Mouse (Mus musculus): ENCODE measurements around the gene Cnmd.

Gene Cnmd

DNA sequence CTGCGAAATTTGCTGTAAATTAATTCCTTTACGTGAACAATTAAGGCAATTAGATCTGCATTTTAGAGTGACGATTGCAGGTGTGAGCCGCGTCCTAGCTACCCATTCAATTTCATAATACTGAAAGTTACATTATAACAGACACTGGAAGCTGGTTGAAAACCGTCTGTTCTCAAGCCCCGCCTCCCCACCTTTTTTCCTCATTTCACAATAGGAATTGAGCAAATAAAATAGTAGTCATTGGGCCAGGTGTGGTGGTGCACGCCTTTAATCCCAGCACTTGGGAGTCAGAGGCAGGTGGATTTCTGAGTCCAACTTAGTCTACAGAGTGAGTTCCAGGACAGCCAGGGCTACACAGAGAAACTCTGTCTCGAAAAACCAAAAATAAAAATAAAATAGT is 19.9 kb downstream of the Cnmd start:
- DNase-seq = no peak

DNA sequence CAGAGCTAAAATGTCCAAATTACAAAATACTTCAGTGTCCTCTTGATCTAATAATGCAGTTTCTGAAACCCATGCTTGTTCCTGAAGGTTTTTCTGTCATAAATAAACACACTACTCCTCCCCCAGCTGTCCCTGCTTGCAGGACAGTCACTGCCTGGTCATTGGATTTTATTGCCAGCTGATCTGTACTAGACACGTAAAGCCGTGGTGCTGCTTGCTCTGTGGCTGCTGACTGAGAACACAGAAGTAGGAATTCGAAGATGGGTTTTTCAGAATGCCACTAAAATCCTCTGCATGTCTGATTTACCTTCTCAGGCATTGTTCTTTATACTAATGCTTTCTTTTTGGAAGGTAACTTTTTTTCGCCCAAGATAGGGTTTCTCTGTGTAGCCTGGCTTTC is 25.2 kb downstream of the Cnmd start:
- no peak for DNase-seq

GRCm38 (mm10) chr14:79633196-79633595 is 28.8 kb downstream of the Cnmd start:
- no peak for DNase-seq

- DNase-seq = no peak
Observed at GRCm38 (mm10) chr14:79632330-79632729, 29.6 kb downstream of the Cnmd start.

- no peak for DNase-seq
Observed at GRCm38 (mm10) chr14:79621143-79621542, 40.8 kb downstream of the Cnmd start.

DNA sequence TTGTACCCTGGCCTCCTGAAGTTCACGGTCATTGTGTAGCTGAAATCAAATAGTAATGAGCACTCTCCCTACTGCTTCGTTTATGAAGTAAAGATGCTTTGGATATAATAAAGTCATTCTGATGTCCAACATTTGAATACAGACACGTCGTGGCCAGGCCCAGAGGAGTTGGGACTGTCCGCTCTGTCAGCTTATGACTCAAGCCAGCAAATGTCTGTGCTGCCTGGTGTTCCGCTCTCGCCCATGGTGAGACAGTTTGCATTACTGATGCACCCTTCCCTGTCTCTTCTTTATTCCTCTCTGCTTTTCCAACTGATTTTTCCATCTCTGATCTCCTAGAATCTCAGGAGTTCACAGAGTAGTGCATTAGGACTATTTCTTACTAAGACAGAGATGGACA is 42.2 kb downstream of the Cnmd start:
- no peak for DNase-seq

- no peak for DNase-seq
Observed at GRCm38 (mm10) chr14:79617121-79617828, 44.7 kb downstream of the Cnmd start.

- no peak for DNase-seq
Observed at GRCm38 (mm10) chr14:79608286-79608685, 53.7 kb downstream of the Cnmd start.

- DNase-seq = no peak
Observed at GRCm38 (mm10) chr14:79607352-79607751, 54.6 kb downstream of the Cnmd start.

- no peak for DNase-seq
Observed at GRCm38 (mm10) chr14:79606867-79607266, 55.1 kb downstream of the Cnmd start.

GRCm38 (mm10) chr14:79606392-79606791 is 55.6 kb downstream of the Cnmd start:
- no peak for DNase-seq

GRCm38 (mm10) chr14:79605881-79606280 is 56.1 kb downstream of the Cnmd start:
- DNase-seq = no peak

DNA sequence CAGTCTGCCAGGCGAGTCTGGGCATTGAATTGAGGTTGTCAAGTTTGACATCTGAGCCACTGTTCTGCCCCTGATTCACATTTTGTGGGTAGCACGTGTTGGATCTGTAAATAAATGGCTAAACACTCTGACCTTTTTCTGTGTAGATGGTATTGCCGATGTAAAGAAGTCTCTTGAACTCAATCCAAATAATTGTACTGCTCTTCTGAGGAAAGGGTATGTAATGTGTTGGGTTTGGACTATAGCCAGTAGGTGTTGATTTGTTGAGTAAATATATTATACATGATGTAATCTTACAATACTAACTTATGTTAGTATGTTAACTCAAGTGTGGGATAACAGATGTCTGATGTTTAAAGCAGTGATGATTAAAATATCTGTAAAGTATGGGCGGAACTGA is 65.4 kb downstream of the Cnmd start:
- DNase-seq = no peak

- DNase-seq = no peak
Observed at GRCm38 (mm10) chr14:79594069-79594468, 67.9 kb downstream of the Cnmd start.

GRCm38 (mm10) chr14:79591611-79592010 is 70.4 kb downstream of the Cnmd start:
- no peak for DNase-seq

DNA sequence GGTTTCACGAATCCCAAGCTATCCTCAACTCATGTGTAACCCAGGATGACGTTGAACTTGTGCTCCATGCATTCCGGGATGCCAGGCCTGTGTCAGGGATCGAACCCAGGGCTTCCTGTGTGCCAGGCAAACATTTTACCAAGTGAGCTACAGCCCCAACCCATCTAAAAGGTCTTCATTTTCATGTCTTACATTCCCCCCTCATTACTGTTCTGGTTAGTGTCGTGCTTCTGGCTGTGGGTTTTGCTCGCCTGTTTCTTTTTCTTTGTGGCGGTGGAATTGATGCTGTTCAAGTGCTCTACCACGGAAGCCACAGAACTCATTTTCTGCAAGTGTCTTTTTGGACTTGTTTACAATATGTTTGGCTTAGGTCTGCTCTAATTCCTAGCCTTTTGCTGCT is 71.1 kb downstream of the Cnmd start:
- no peak for DNase-seq

DNA sequence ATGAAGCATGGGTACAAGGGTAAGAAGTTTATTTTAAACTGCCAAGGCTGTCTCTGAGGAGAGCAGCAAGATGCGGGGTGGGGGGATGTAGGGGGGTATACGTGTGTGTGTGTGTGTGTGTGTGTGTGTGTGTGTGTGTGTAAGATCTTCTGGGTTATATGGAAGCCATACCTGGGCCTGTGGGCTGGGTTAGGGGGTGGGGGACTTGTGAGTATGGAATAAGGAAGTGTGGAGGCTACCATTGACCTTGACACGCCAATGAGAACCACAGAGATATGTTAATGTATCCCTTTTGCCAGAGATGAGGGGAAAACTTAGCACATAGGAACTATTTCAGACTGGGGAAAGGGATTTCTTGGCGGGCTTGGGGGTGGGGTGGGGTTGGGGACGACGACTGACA is 72.6 kb downstream of the Cnmd start:
- no peak for DNase-seq

- no peak for DNase-seq
Observed at GRCm38 (mm10) chr14:79588534-79588951, 73.4 kb downstream of the Cnmd start.

- DNase-seq = no peak
Observed at GRCm38 (mm10) chr14:79587852-79588229, 74.1 kb downstream of the Cnmd start.
